Mouse (Mus musculus) G1E (cell line): ENCODE results near the gene A630089N07Rik. TPM values are rescaled to one million over a fixed set of nuclear protein-coding genes. Genes with fewer than 3 reads are reported as not detected.

ENCODE experiments used
- ATAC-seq: 2 replicates; pipeline ENCODE4 v1.8.0; 2016; ENCODE audit warnings: mild to moderate bottlenecking; ENCODE audit not compliant: insufficient number of reproducible peaks, poor library complexity, low FRiP score, severe bottlenecking; ENCODE audit errors: extremely low read depth
- DNase-seq: peaks from one replicate; pipeline ENCODE4 v3.0.0; 2012; ENCODE audit warnings: low spot score
- H3K27me3 ChIP-seq: 2 replicates; pipeline ENCODE4 v1.6.1; 2012; ENCODE audit warnings: mild to moderate bottlenecking, low read length, inconsistent platforms; ENCODE audit not compliant: insufficient read depth
- H3K36me3 ChIP-seq: replicated peaks from 2 replicates; pipeline ENCODE3; 2012; ENCODE audit warnings: mild to moderate bottlenecking, inconsistent platforms
- H3K4me1 ChIP-seq: 2 replicates; pipeline ENCODE4 v1.6.1; 2012; ENCODE audit warnings: low read depth, low read length, inconsistent platforms, mixed read lengths; ENCODE audit not compliant: insufficient read depth
- H3K4me3 ChIP-seq: 2 replicates; pipeline ENCODE4 v1.5.1; 2012; ENCODE audit warnings: low read depth, mild to moderate bottlenecking, inconsistent platforms, low read length, moderate library complexity, mixed read lengths
- H3K9me3 ChIP-seq: replicated peaks from 2 replicates; pipeline ENCODE4 v1.6.1; 2012; ENCODE audit warnings: inconsistent platforms
- CTCF ChIP-seq: IDR thresholded peaks from 2 replicates; pipeline ENCODE4 v1.5.1; 2012; ENCODE audit warnings: low read depth, low read length, inconsistent platforms, mixed read lengths
- GATA1 ChIP-seq: IDR thresholded peaks from 2 replicates; pipeline ENCODE4 v1.6.1; 2012; ENCODE audit warnings: borderline replicate concordance, low read length, inconsistent platforms, mixed read lengths
- GATA2 ChIP-seq: IDR thresholded peaks from 2 replicates; pipeline ENCODE4 v1.6.1; 2012; ENCODE audit warnings: low read depth, low read length, inconsistent platforms, borderline replicate concordance
- POLR2AphosphoS5 ChIP-seq: IDR thresholded peaks from 2 replicates; pipeline ENCODE4 v1.6.1; 2012; ENCODE audit warnings: low read depth, low read length, inconsistent platforms; ENCODE audit not compliant: insufficient replicate concordance
- TAL1 ChIP-seq: conservative IDR thresholded peaks from 2 replicates; pipeline ENCODE4 v1.6.1; 2012; ENCODE audit warnings: low read depth, low read length, inconsistent platforms, mixed read lengths
- polyA plus RNA-seq: library from polyadenylated mRNA; stranded (reverse); fragments of >175 nt; gene quantifications from 2 replicates; pipeline ENCODE4 v1.2.3, GENCODE M21; 2012
- total RNA-seq, 2 experiments: library from RNA; stranded (forward) in 1 of 2; stranded (reverse) in 1 of 2; fragments of 200-1000 nt in 1 of 2; fragments of >200 nt in 1 of 2; fragmentation: Nextera tagmentation in 1 of 2; gene quantifications; 2 replicates each; pipeline ENCODE4 v1.2.3; 2014 to 2017

Gene A630089N07Rik
- total and polyA plus RNA-seq, 3 experiments: 0.60 to 45.8 (median 23.0) TPM

- no peak for ATAC-seq
- peaks cover 8% of the 10 kb centered on the region; the same call in 1 of the 2 replicates for H3K27me3 ChIP-seq
These were observed 90.7 kb downstream of the A630089N07Rik start for GRCm38 (mm10) chr16:97991517-97991916.

GRCm38 (mm10) chr16:97984589-97984988, 97.7 kb downstream of the A630089N07Rik start:
- H3K4me1 ChIP-seq: no peaks in the 10 kb centered on the region
- peaks cover 19% of the 10 kb centered on the region for H3K27me3 ChIP-seq
- H3K4me3 ChIP-seq: no peak overlapping the region
- H3K9me3 ChIP-seq: no peaks in the 10 kb centered on the region
- TF ChIP-seq GATA1 (no peak), CTCF (no peak), TAL1 (no peak)
- ATAC-seq (no peak), DNase-seq (no peak)
- H3K36me3 ChIP-seq: no peaks in the 10 kb centered on the region

More at GRCm38 (mm10) chr16:97991517-97991916, 90.7 kb downstream of the A630089N07Rik start:
- Histone ChIP-seq H3K9me3 (no peaks in the 10 kb centered on the region), H3K4me1 (peaks cover 10% of the 10 kb centered on the region), H3K36me3 (no peaks in the 10 kb centered on the region), H3K4me3 (no peak overlapping the region)
- TF ChIP-seq POLR2AphosphoS5 (no peak), GATA2 (no peak)
- no peak for DNase-seq

- H3K36me3 ChIP-seq: no peaks in the 10 kb centered on the region
- no peaks in the 10 kb centered on the region for H3K4me1 ChIP-seq
- no peak for ATAC-seq
- DNase-seq: no peak
- TF ChIP-seq GATA2 (no peak), TAL1 (no peak), GATA1 (no peak), POLR2AphosphoS5 (no peak), CTCF (no peak)
- H3K9me3 ChIP-seq: no peaks in the 10 kb centered on the region
- H3K4me3 ChIP-seq: no peak overlapping the region
- peaks cover 16% of the 10 kb centered on the region; the same call in 1 of the 2 replicates for H3K27me3 ChIP-seq
These were observed 100.9 kb downstream of the A630089N07Rik start for GRCm38 (mm10) chr16:97981362-97981761.

- Histone ChIP-seq H3K4me3 (no peak overlapping the region), H3K36me3 (no peaks in the 10 kb centered on the region), H3K27me3 (peaks cover 13% of the 10 kb centered on the region; the same call in 1 of the 2 replicates), H3K4me1 (no peaks in the 10 kb centered on the region), H3K9me3 (no peaks in the 10 kb centered on the region)
- TF ChIP-seq GATA2: no peak
- DNase-seq (no peak), ATAC-seq (no peak)
These were observed 104.5 kb downstream of the A630089N07Rik start for GRCm38 (mm10) chr16:97977722-97978121.

- TF ChIP-seq CTCF (no peak), GATA1 (no peak), GATA2 (no peak), TAL1 (no peak), POLR2AphosphoS5 (no peak)
- H3K36me3 ChIP-seq: no peaks in the 10 kb centered on the region
- DNase-seq (no peak), ATAC-seq (no peak)
- H3K27me3 ChIP-seq: peaks cover 11% of the 10 kb centered on the region; the same call in 1 of the 2 replicates
- no peaks in the 10 kb centered on the region for H3K4me1 ChIP-seq
- H3K9me3 ChIP-seq: no peaks in the 10 kb centered on the region
- H3K4me3 ChIP-seq: no peak overlapping the region
These were observed 105.0 kb downstream of the A630089N07Rik start for GRCm38 (mm10) chr16:97977277-97977676.

- DNase-seq (no peak), ATAC-seq (no peak)
- no peak overlapping the region for H3K4me3 ChIP-seq
- peaks cover 6% of the 10 kb centered on the region for H3K36me3 ChIP-seq
- no peaks in the 10 kb centered on the region for H3K9me3 ChIP-seq
- H3K4me1 ChIP-seq: peaks cover 32% of the 10 kb centered on the region
- TF ChIP-seq GATA2 (no peak), POLR2AphosphoS5 (no peak), TAL1 (no peak), GATA1 (no peak), CTCF (no peak)
- no peaks in the 10 kb centered on the region for H3K27me3 ChIP-seq
These were observed 118.2 kb downstream of the A630089N07Rik start for GRCm38 (mm10) chr16:97963956-97964540.

- DNase-seq (peak; percentile 93), ATAC-seq (peak; percentile 81)
- TF ChIP-seq TAL1: no peak
- no peak for TF ChIP-seq POLR2AphosphoS5
- TF ChIP-seq CTCF: no peak
- H3K9me3 ChIP-seq: no peaks in the 10 kb centered on the region
- H3K36me3 ChIP-seq: peaks cover 12% of the 10 kb centered on the region
- peaks cover 48% of the 10 kb centered on the region for H3K4me1 ChIP-seq
- H3K27me3 ChIP-seq: no peaks in the 10 kb centered on the region
- H3K4me3 ChIP-seq: peak within 1 kb of the TSS; percentile 93
These were observed 119.9 kb downstream of the A630089N07Rik start, which contains the start of the genes C2cd2 and Zbtb21 for GRCm38 (mm10) chr16:97962151-97962948. C2cd2 (minus strand) TSS chr16:97962598. Zbtb21 (minus strand) TSS chr16:97962622.
